Mouse (Mus musculus): ENCODE results near the gene Rad52. TPM values are rescaled to one million over a fixed set of nuclear protein-coding genes. Genes with fewer than 3 reads are reported as not detected.
A peak's percentile ranks its signal among the peaks of the same experiment; 100 is the strongest.

The Rad52 gene
- polyA plus RNA-seq, 1 experiment from 2014 or later, result 26.4 TPM

DNA sequence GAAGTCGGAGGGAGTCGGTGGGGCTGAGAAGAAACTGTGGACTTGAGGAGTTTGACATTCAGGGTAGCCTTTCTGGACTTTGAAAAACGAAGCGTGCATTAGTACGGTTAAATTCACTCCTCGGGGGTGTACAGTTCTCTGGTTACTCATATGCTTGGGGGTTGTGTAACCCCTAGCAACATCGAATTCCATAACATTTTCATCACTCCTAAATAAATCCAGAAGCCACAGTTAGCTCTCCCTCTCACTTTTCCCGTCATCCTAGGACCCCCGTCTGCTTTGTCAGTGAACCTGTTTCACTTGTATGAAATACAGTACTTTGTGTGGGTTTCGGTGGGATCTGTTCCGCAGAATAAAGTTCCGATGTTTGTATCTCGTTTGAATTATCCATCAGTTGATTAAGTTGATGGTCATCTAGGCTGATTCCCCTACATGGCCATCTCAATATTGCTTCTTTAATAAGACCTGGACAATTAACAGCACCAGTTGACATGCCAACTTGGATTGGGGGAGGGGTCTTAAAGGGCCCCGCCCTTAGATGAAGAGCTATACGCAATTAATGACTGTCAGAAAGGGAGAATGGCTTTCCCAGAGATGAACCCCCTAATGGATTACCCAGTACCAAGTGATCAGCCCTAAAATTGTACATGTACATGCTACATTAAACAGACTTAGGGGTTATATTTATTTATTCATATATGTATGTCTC, 737 bp downstream of the Rad52 start:
- WGBS, result 25% methylated on average over 15 of the region's 15 CpGs
- no peak for ATAC-seq (ENCODE audit: insufficient read depth, low FRiP score, low TSS enrichment)

DNA sequence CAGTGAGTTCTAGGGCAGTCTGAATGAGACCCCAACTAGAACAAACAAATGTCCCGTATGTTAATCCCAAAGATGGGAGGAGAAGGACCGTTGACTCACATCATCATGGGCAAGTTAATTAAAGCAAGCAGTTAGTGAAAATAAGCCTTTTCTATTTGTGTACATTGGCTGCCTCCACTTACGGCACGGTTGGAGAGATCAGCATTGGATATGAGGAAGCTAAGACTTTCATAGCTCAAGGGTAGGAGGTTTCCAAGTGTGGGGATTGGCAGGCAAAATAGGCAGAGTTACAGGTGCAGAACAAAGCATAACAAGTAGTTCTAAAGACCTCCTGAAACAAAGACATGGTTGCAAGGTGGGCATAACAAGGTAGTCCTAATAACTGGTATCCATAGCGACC, 3.0 kb downstream of the Rad52 start:
- no peak for ATAC-seq (ENCODE audit: insufficient read depth, low FRiP score, low TSS enrichment)
- 0 out of 2 replicates have a peak, but pooled peaks cover 2% of the 10 kb centered on the region for H3K4me1 ChIP-seq (ENCODE audit: control insufficient read depth, insufficient read depth, low read length)
- DNase-seq (ENCODE audit: low spot score), result no peak
- H3K9me3 ChIP-seq (ENCODE audit: control insufficient read depth, low read length), result no peaks in the 10 kb centered on the region
- no peaks in the 10 kb centered on the region for H3K36me3 ChIP-seq (ENCODE audit: control insufficient read depth, insufficient read depth, low read length)
- no peak overlapping the region for H3K4me2 ChIP-seq (ENCODE audit: low read depth)
- H3K27ac ChIP-seq (ENCODE audit: low read depth, low read length), result no peak overlapping the region
- H3K4me3 ChIP-seq (ENCODE audit: low read depth, low read length), result no peak overlapping the region
- H3K9ac ChIP-seq (ENCODE audit: low read length), result no peak overlapping the region
- H3K27me3 ChIP-seq (ENCODE audit: control insufficient read depth, insufficient read depth, low read length), result no peaks in the 10 kb centered on the region
- WGBS, result 93% methylated on average over 5 of the region's 5 CpGs

More for the DNA sequence above, 737 bp downstream of the Rad52 start:
- Histone ChIP-seq H3K4me1 (ENCODE audit: control insufficient read depth, insufficient read depth, low read length) (0 out of 2 replicates have a peak, but pooled peaks cover 2% of the 10 kb centered on the region), H3K4me3 (ENCODE audit: low read depth, low read length) (peak overlapping the region; percentile 92), H3K4me2 (ENCODE audit: low read depth) (peak overlapping the region; percentile 77), H3K36me3 (ENCODE audit: control insufficient read depth, insufficient read depth, low read length) (no peaks in the 10 kb centered on the region), H3K27ac (ENCODE audit: low read depth, low read length) (peak overlapping the region; percentile 87), H3K9ac (ENCODE audit: low read length) (peak overlapping the region; percentile 90), H3K27me3 (ENCODE audit: control insufficient read depth, insufficient read depth, low read length) (no peaks in the 10 kb centered on the region), H3K9me3 (ENCODE audit: control insufficient read depth, low read length) (no peaks in the 10 kb centered on the region)
- DNase-seq (ENCODE audit: low spot score), result no peak

DNA sequence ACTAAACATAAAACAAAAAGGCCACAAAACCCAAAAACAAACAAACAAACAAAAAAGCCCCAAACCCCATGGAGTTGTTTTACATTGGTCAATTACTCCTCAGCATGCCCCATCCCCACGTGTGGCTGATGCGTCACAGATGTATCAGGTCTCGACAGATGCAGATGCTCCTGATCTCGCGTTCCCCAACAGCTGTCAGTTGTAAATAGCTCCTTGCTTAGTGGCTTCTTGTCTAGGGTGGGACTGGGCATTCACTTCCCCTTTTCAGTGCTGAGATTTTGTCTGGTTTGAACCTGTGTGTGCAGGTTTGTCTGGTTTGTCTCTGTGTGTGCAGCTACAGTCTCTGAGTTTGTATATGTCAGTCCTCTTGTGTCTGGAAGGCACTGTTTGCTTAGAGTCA, 9.5 kb downstream of the Rad52 start:
- Histone ChIP-seq H3K4me3 (ENCODE audit: low read depth, low read length) (no peak overlapping the region), H3K27ac (ENCODE audit: low read depth, low read length) (no peak overlapping the region), H3K4me2 (ENCODE audit: low read depth) (no peak overlapping the region), H3K27me3 (ENCODE audit: control insufficient read depth, insufficient read depth, low read length) (no peaks in the 10 kb centered on the region), H3K9me3 (ENCODE audit: control insufficient read depth, low read length) (no peaks in the 10 kb centered on the region), H3K9ac (ENCODE audit: low read length) (no peak overlapping the region), H3K4me1 (ENCODE audit: control insufficient read depth, insufficient read depth, low read length) (no peaks in the 10 kb centered on the region), H3K36me3 (ENCODE audit: control insufficient read depth, insufficient read depth, low read length) (peaks cover 3% of the 10 kb centered on the region; the same call in 1 of the 2 replicates)
- no peak for ATAC-seq (ENCODE audit: insufficient read depth, low FRiP score, low TSS enrichment)
- WGBS, result 76% methylated on average over 5 of the region's 5 CpGs
- no peak for DNase-seq (ENCODE audit: low spot score)

DNA sequence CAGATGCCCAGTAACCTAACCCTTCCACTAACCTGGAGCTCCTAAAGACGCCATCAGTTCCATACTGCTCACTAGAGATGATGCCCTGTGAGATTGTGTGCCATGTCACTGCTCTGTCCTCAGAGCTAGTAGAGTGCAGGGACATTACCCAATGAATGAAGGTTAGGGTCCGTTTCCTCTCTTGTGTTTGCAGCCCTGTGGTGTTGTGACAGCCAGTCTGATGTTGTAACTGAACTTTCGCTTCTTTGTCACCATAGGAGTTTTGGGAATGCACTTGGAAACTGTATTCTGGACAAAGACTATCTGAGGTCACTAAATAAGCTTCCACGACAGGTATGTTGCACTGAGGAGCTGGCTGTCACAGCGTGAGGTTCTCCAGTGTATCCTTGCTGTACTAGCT, 13.2 kb downstream of the Rad52 start:
- Histone ChIP-seq H3K9me3 (ENCODE audit: control insufficient read depth, low read length) (no peaks in the 10 kb centered on the region), H3K4me3 (ENCODE audit: low read depth, low read length) (no peak overlapping the region), H3K27ac (ENCODE audit: low read depth, low read length) (no peak overlapping the region), H3K27me3 (ENCODE audit: control insufficient read depth, insufficient read depth, low read length) (no peaks in the 10 kb centered on the region), H3K36me3 (ENCODE audit: control insufficient read depth, insufficient read depth, low read length) (peaks cover 3% of the 10 kb centered on the region; the same call in 1 of the 2 replicates), H3K4me1 (ENCODE audit: control insufficient read depth, insufficient read depth, low read length) (no peaks in the 10 kb centered on the region), H3K4me2 (ENCODE audit: low read depth) (no peak overlapping the region), H3K9ac (ENCODE audit: low read length) (no peak overlapping the region)
- WGBS, result 88% methylated on average over 5 of the region's 5 CpGs
- DNase-seq (ENCODE audit: low spot score) (no peak), ATAC-seq (ENCODE audit: insufficient read depth, low FRiP score, low TSS enrichment) (no peak)

DNA sequence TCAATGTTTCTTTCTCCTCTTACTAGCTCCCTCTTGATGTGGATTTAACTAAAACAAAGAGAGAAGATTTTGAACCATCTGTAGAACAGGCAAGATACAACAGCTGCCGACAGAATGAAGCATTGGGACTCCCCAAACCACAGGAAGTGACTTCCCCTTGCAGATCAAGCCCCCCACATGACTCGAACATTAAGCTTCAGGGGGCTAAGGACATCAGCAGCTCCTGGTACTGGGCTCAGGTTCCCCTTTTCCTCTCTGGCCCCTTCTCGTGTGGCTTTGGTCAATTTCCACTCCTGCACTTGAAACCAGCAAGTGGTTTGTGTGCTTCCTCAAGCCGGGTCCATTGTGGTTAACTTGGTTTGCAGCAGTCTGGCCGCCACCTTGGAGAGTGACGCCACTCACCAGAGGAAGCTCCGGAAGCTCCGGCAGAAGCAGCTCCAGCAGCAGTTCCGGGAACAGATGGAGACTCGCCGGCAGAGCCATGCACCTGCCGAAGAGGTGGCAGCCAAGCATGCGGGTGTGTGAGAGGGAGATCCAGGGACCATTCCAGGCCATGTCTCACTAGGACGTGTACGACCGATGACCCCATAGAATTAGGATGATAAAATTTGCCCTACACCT, 16.2 kb downstream of the Rad52 start:
- ATAC-seq (ENCODE audit: insufficient read depth, low FRiP score, low TSS enrichment) (no peak), DNase-seq (ENCODE audit: low spot score) (no peak)
- H3K4me2 ChIP-seq (ENCODE audit: low read depth), result no peak overlapping the region
- H3K9me3 ChIP-seq (ENCODE audit: control insufficient read depth, low read length), result no peaks in the 10 kb centered on the region
- no peak overlapping the region for H3K9ac ChIP-seq (ENCODE audit: low read length)
- no peaks in the 10 kb centered on the region for H3K4me1 ChIP-seq (ENCODE audit: control insufficient read depth, insufficient read depth, low read length)
- peaks cover 3% of the 10 kb centered on the region; the same call in 1 of the 2 replicates for H3K36me3 ChIP-seq (ENCODE audit: control insufficient read depth, insufficient read depth, low read length)
- 88% methylated on average over 16 of the region's 16 CpGs for WGBS
- no peak overlapping the region for H3K27ac ChIP-seq (ENCODE audit: low read depth, low read length)
- H3K4me3 ChIP-seq (ENCODE audit: low read depth, low read length), result no peak overlapping the region
- no peaks in the 10 kb centered on the region for H3K27me3 ChIP-seq (ENCODE audit: control insufficient read depth, insufficient read depth, low read length)

DNA sequence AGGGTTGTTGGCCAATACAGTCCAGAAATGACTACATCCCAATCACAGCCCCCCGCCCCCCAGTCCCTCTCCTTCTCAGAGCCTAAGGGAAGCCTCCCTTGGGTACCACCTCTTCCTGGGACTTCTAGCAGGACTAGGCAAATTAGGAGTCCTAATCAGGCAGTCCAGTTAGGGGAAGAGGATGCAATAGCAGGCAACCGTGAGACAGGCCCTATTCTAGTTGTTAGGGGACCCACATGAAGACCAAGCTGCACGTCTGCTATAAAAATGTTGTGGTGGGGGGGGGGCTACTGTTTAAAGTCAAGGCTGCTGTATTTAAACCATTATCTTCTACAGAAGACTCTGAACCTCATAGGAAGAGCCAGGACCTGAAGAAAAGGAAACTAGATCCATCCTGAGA, 19.6 kb downstream of the Rad52 start:
- WGBS, result 91% methylated on average over 3 of the region's 3 CpGs
- no peaks in the 10 kb centered on the region for H3K9me3 ChIP-seq (ENCODE audit: control insufficient read depth, low read length)
- peaks cover 7% of the 10 kb centered on the region; the same call in 1 of the 2 replicates for H3K36me3 ChIP-seq (ENCODE audit: control insufficient read depth, insufficient read depth, low read length)
- H3K4me3 ChIP-seq (ENCODE audit: low read depth, low read length), result no peak overlapping the region
- DNase-seq (ENCODE audit: low spot score) (no peak), ATAC-seq (ENCODE audit: insufficient read depth, low FRiP score, low TSS enrichment) (no peak)
- H3K27me3 ChIP-seq (ENCODE audit: control insufficient read depth, insufficient read depth, low read length), result no peaks in the 10 kb centered on the region
- no peak overlapping the region for H3K27ac ChIP-seq (ENCODE audit: low read depth, low read length)
- H3K4me2 ChIP-seq (ENCODE audit: low read depth), result no peak overlapping the region
- H3K9ac ChIP-seq (ENCODE audit: low read length), result no peak overlapping the region
- no peaks in the 10 kb centered on the region for H3K4me1 ChIP-seq (ENCODE audit: control insufficient read depth, insufficient read depth, low read length)

DNA sequence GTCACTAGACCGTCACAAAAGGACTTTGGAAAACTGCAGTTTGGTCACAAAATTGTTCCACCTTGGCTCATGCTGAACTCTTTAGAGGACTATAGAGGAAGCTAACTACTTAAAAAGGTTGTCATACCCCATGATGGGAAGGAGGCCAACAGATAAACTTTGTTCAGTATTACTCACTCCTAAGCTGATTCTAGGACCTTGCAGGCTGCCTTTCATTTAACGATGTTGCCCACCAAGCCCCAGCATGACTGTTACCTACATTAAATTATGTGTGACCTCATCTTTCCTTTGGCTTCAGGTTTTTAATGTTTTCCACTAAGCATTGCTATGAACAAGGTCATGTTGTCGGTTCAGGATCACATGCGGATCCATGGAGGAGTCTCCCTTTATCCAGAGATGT, 20.0 kb downstream of the Rad52 start:
- H3K27me3 ChIP-seq (ENCODE audit: control insufficient read depth, insufficient read depth, low read length), result no peaks in the 10 kb centered on the region
- H3K4me2 ChIP-seq (ENCODE audit: low read depth), result no peak overlapping the region
- H3K9me3 ChIP-seq (ENCODE audit: control insufficient read depth, low read length), result no peaks in the 10 kb centered on the region
- H3K9ac ChIP-seq (ENCODE audit: low read length), result no peak overlapping the region
- H3K4me3 ChIP-seq (ENCODE audit: low read depth, low read length), result no peak overlapping the region
- ATAC-seq (ENCODE audit: insufficient read depth, low FRiP score, low TSS enrichment) (no peak), DNase-seq (ENCODE audit: low spot score) (no peak)
- H3K36me3 ChIP-seq (ENCODE audit: control insufficient read depth, insufficient read depth, low read length), result peaks cover 7% of the 10 kb centered on the region; the same call in 1 of the 2 replicates
- H3K27ac ChIP-seq (ENCODE audit: low read depth, low read length), result no peak overlapping the region
- 95% methylated on average over 4 of the region's 4 CpGs for WGBS
- no peaks in the 10 kb centered on the region for H3K4me1 ChIP-seq (ENCODE audit: control insufficient read depth, insufficient read depth, low read length)

DNA sequence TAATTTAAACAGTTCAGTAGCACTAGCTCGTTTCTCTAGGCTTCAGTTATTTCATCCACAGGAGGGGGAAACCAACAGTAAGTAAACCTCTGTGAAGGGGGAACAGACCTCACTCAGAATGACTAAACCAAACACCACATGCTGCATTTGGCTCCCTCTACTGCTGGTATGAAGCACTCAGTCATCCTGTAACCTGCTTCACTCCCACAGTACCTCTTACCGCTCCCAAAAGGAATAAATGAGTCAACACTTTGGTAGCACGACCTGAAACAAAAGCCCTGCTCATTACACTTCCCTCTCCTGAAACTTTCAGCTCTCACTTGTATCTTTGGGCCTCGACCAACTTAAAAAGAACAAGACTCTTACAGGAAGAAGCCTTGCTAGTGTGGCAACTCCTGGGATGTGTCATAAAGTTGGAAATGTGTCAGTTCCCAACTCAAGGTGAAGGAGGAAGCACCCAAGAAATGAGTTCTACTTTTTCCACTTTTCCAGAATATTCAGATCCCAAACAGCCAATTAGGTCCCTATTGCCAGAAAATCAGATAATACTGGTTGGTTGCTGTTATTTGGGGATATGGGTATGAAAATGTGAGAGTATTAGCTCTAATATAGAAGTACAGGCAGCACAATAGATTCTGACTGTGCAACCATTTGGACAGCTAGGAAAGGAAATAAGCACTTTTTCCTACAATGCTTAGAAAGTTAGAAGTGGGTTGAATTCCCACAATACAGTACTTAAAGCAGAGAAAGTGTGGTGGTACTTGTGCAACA, 21.9 kb downstream of the Rad52 start:
- peaks cover 7% of the 10 kb centered on the region; the same call in 1 of the 2 replicates for H3K36me3 ChIP-seq (ENCODE audit: control insufficient read depth, insufficient read depth, low read length)

More for the DNA sequence above, 21.9 kb downstream of the Rad52 start:
- H3K4me1 ChIP-seq (ENCODE audit: control insufficient read depth, insufficient read depth, low read length), result no peaks in the 10 kb centered on the region
- 60% methylated on average over 4 of the region's 4 CpGs for WGBS
- no peaks in the 10 kb centered on the region for H3K9me3 ChIP-seq (ENCODE audit: control insufficient read depth, low read length)
- no peak for ATAC-seq (ENCODE audit: insufficient read depth, low FRiP score, low TSS enrichment)
- H3K4me3 ChIP-seq (ENCODE audit: low read depth, low read length), result no peak overlapping the region
- DNase-seq (ENCODE audit: low spot score), result peak; percentile 19
- H3K4me2 ChIP-seq (ENCODE audit: low read depth), result no peak overlapping the region
- H3K27me3 ChIP-seq (ENCODE audit: control insufficient read depth, insufficient read depth, low read length), result no peaks in the 10 kb centered on the region
- H3K9ac ChIP-seq (ENCODE audit: low read length), result no peak overlapping the region
- H3K27ac ChIP-seq (ENCODE audit: low read depth, low read length), result no peak overlapping the region
